ENCODE assay signal across 14 mouse cellular contexts in the genomic region with DNA sequence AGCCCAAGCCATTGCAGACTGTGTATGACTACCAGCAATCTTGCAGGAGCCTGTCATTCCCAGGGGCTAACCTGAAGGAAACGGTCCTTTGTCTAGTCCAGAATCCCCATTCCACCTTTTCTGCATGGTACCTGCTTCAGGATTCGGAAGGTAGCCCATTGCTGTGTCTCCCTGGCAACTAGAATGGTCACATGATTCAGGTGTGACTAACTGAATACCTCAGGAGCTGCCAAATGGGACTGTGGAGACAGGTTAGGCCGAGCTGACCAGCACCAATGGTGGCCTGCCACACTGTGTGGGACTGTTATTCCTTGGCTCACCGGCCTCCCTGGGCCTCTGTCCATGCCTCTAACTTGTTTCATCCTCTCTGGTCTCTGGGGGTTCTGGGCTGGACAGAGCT. TPM values are rescaled to one million over a fixed set of nuclear protein-coding genes. Genes with fewer than 3 reads are reported as not detected.
"Had no signal": no experiment of that assay in that cellular context is flagged by ENCODE, and none has a peak within 500 bp of the region (broad histone marks: within the 10 kb centered on the region; RNA-seq: fewer than 3 reads in every experiment).

No protein-coding gene starts in this region.

- H3K4me2 ChIP-seq: limb, embryonic 13.5 days; midbrain, embryonic 13.5 days; stomach, embryonic 15.5 days had no signal

- H3K4me1 ChIP-seq: limb, embryonic 13.5 days; megakaryocyte, embryonic 14.5 days; midbrain, embryonic 13.5 days had no signal

- H3K9ac ChIP-seq: limb, embryonic 13.5 days; liver, embryonic 14.5 days; midbrain, embryonic 13.5 days; stomach, embryonic 15.5 days had no signal

- DNase-seq: kidney, adult 11 months; kidney, adult 9 months; kidney, postnatal 14 days; left cerebral cortex, postnatal 4 days; right cerebral cortex, postnatal 14 days; thymus, adult 2 months; thymus, postnatal 25 days had no signal

- H3K4me3 ChIP-seq: limb, embryonic 13.5 days; megakaryocyte, embryonic 14.5 days; midbrain, embryonic 13.5 days; stomach, embryonic 15.5 days had no signal

- H3K36me3 ChIP-seq: limb, embryonic 13.5 days; midbrain, embryonic 13.5 days; stomach, embryonic 15.5 days had no signal

- ATAC-seq: hindbrain, embryonic 16.5 days; midbrain, embryonic 13.5 days had no signal

- H3K9me3 ChIP-seq: limb, embryonic 13.5 days; megakaryocyte, embryonic 14.5 days; midbrain, embryonic 13.5 days; stomach, embryonic 15.5 days had no signal

- H3K27ac ChIP-seq: limb, embryonic 13.5 days; macrophage; midbrain, embryonic 13.5 days had no signal

- H3K27me3 ChIP-seq: limb, embryonic 13.5 days; midbrain, embryonic 13.5 days; stomach, embryonic 15.5 days had no signal

RNA-seq across cellular contexts. Expression of a gene that starts 5.3 kb away (rescaled TPM):
- polyA plus RNA-seq: macrophage had no signal
